Mouse (Mus musculus): ENCODE measurements around the gene Pla2g7. TPM values are rescaled to one million over a fixed set of nuclear protein-coding genes. Genes with fewer than 3 reads are reported as not detected.

Gene Pla2g7
- total RNA-seq (2014; fragmentation: Nextera tagmentation) (not detected in 2 replicates), total RNA-seq (2017) (not detected in 2 replicates), polyA plus RNA-seq (2012) (not detected in 2 replicates)

DNA sequence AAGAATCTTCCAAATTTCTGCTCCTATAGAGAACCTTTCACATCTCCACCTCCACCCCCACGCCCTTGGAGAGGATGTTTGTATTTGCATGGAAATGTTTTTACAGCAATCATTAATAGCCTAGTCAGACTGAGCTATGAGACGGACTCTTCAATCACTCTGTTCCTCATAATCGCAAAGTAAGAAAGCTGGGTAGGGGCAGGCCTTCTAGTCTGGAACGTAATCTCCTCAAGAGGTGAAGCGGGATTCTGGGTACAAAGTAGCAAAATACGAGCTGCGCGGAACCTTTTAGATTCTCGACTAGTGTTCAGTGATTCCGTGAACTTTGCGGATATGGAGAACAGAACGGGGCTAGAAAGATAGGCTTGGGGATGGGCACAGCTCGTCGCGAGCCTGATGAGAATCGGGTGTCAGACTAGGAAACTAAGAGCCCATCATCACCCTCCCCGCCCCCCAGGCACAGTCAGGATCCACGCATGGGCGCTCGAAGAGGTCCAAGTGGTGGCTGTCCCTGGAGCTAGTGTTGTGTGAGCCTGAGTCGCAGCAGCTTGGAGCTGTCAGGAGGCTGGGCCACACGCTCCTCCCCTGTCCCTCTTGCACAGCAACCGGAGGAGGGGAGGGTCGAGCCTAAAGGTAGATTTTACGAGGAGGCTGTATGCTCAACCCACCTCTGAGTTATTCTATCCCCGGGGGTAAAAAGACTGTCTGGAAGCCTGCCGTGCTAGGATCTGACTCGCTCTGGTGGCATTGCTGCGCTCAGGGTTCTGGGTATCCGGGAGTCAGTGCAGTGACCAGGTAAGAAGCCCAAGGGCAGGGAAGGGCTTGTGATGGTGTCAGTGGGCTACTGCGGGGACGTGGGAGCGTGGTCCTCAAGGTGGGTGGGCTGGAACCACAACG lies at the start of gene Pla2g7:
Gene Pla2g7 (plus strand): TSS at position 107 of the 897 bp plus-strand sequence.
- no peak for ATAC-seq (ENCODE audit: extremely low read depth, insufficient number of reproducible peaks, low FRiP score, poor library complexity, severe bottlenecking)
- H3K4me3 ChIP-seq (ENCODE audit: low read depth, low read length) = no peak within 1 kb of the TSS; the same call in 1 of the 2 replicates

DNA sequence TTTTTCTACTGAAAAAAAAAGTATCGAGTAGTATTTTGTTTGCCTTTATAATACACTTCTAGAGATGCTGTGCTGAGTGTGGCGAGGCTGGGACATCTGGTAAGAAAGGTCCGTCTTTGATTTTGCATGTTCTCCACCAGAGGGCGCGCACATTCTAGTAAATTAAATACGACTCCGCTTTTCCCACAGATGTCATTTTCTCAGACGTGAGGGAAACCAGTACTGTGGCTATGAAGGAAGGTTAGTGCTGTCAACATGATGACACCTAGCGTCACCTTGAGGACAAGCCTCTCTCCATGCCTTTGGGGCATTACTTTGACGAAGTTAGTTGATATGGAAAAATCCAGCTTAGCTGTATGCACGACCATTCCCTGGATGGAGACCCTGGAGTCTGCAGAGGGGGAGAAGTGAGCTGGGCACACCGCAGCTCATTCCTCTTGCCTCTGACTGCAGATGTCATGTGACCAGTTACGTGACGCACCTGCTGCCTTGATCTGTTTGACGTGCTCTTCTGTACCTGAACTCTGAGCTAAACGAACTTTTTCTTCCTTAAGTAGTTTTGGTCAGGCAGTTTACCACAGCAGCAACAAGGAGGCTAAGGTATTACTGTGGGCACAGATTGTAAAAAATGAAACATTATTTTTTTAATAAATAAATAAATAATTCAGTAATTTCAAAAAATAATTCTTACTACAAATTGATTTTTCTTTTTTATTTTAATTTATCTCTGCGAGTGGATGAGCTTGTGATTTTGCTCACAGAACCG lies 49.1 kb upstream of the Pla2g7 start:
- Histone ChIP-seq H3K4me3 (ENCODE audit: low read depth, low read length) (no peak overlapping the region), H3K9me3 (replicated peaks) (peaks cover 33% of the 10 kb centered on the region), H3K36me3 (replicated peaks) (no peaks in the 10 kb centered on the region), H3K27me3 (ENCODE audit: insufficient read depth, low read length) (no peaks in the 10 kb centered on the region), H3K4me1 (ENCODE audit: insufficient read depth, low read depth, low read length) (no peaks in the 10 kb centered on the region)
- DNase-seq (ENCODE audit: low spot score) = no peak
- ATAC-seq (ENCODE audit: extremely low read depth, insufficient number of reproducible peaks, low FRiP score, poor library complexity, severe bottlenecking) = no peak
- no peak for TF ChIP-seq GATA1 (IDR thresholded peaks at IDR 0.05; ENCODE audit: borderline replicate concordance, low read length)
- TF ChIP-seq POLR2AphosphoS5 (IDR thresholded peaks at IDR 0.05; ENCODE audit: insufficient replicate concordance, low read depth, low read length) = no peak
- no peak for TF ChIP-seq GATA2 (IDR thresholded peaks at IDR 0.05; ENCODE audit: borderline replicate concordance, low read depth, low read length)
- no peak for TF ChIP-seq TAL1 (conservative IDR thresholded peaks at IDR 0.05; ENCODE audit: low read depth, low read length)
- no peak for TF ChIP-seq CTCF (IDR thresholded peaks at IDR 0.05; ENCODE audit: low read depth, low read length)

More for the DNA sequence above, at the start of gene Pla2g7:
- Histone ChIP-seq H3K9me3 (replicated peaks) (peaks cover 41% of the 10 kb centered on the region), H3K27me3 (ENCODE audit: insufficient read depth, low read length) (no peaks in the 10 kb centered on the region), H3K36me3 (replicated peaks) (no peaks in the 10 kb centered on the region), H3K4me1 (ENCODE audit: insufficient read depth, low read depth, low read length) (no peaks in the 10 kb centered on the region)
- no peak for TF ChIP-seq POLR2AphosphoS5 (IDR thresholded peaks at IDR 0.05; ENCODE audit: insufficient replicate concordance, low read depth, low read length)
- TF ChIP-seq TAL1 (conservative IDR thresholded peaks at IDR 0.05; ENCODE audit: low read depth, low read length) = no peak
- no peak for TF ChIP-seq GATA1 (IDR thresholded peaks at IDR 0.05; ENCODE audit: borderline replicate concordance, low read length)
- TF ChIP-seq GATA2 (IDR thresholded peaks at IDR 0.05; ENCODE audit: borderline replicate concordance, low read depth, low read length) = no peak
- TF ChIP-seq CTCF (IDR thresholded peaks at IDR 0.05; ENCODE audit: low read depth, low read length) = no peak
- DNase-seq (ENCODE audit: low spot score) = no peak

- no peak for TF ChIP-seq POLR2AphosphoS5 (IDR thresholded peaks at IDR 0.05; ENCODE audit: insufficient replicate concordance, low read depth, low read length)
- TF ChIP-seq CTCF (IDR thresholded peaks at IDR 0.05; ENCODE audit: low read depth, low read length) = no peak
- Histone ChIP-seq H3K9me3 (replicated peaks) (peaks cover 27% of the 10 kb centered on the region), H3K4me1 (ENCODE audit: insufficient read depth, low read depth, low read length) (no peaks in the 10 kb centered on the region), H3K4me3 (ENCODE audit: low read depth, low read length) (no peak overlapping the region), H3K36me3 (replicated peaks) (no peaks in the 10 kb centered on the region), H3K27me3 (ENCODE audit: insufficient read depth, low read length) (no peaks in the 10 kb centered on the region)
- no peak for DNase-seq (ENCODE audit: low spot score)
- ATAC-seq (ENCODE audit: extremely low read depth, insufficient number of reproducible peaks, low FRiP score, poor library complexity, severe bottlenecking) = no peak
Measured at GRCm38 (mm10) chr17:43520166-43520565, 47.7 kb upstream of the Pla2g7 start.

DNA sequence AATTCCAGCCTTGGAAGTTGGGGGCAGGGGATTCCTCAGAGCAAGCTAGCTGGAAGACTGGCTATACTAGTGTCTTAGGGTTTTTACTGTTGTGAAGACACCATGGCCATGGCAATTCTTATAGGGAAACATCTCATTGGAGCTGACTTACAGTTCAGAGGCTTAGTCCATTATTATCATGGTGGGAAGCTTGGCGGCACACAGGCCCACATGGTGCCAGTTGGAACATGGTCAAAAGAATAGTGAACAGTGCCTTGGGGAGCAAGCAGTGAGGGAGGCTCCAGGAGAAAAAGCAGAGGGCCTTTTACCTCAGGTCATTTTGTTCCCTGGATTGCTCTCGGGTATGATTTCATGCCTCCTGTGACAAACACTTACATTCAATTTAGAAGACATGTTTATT lies 37.4 kb upstream of the Pla2g7 start:
- DNase-seq (ENCODE audit: low spot score) = no peak
- TF ChIP-seq CTCF (IDR thresholded peaks at IDR 0.05; ENCODE audit: low read depth, low read length) = no peak
- TF ChIP-seq GATA1 (IDR thresholded peaks at IDR 0.05; ENCODE audit: borderline replicate concordance, low read length) = no peak
- TF ChIP-seq TAL1 (conservative IDR thresholded peaks at IDR 0.05; ENCODE audit: low read depth, low read length) = no peak
- no peak for TF ChIP-seq GATA2 (IDR thresholded peaks at IDR 0.05; ENCODE audit: borderline replicate concordance, low read depth, low read length)
- no peak for TF ChIP-seq POLR2AphosphoS5 (IDR thresholded peaks at IDR 0.05; ENCODE audit: insufficient replicate concordance, low read depth, low read length)
- Histone ChIP-seq H3K4me3 (ENCODE audit: low read depth, low read length) (no peak overlapping the region), H3K36me3 (replicated peaks) (no peaks in the 10 kb centered on the region), H3K9me3 (replicated peaks) (peaks cover 34% of the 10 kb centered on the region), H3K4me1 (ENCODE audit: insufficient read depth, low read depth, low read length) (no peaks in the 10 kb centered on the region), H3K27me3 (ENCODE audit: insufficient read depth, low read length) (no peaks in the 10 kb centered on the region)
- no peak for ATAC-seq (ENCODE audit: extremely low read depth, insufficient number of reproducible peaks, low FRiP score, poor library complexity, severe bottlenecking)

DNA sequence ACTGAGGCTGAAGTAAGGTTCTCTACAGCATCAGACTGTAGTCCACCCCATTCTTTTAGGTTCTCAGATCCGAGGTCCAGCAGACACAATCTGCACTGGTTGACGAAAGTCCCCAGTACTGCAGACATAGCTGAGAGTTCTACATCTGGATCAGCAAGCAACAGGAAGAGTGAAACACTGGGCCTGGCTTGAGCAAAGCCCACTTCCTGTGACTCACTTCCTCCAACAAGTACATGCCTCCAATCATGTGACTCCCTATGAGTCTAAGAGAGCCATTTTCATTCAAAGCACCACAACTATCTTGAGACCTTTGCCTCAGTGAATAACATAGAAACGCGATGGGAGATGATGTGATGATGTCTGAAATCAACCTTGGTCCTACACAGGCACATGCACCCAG lies 36.7 kb upstream of the Pla2g7 start:
- Histone ChIP-seq H3K4me3 (ENCODE audit: low read depth, low read length) (no peak overlapping the region), H3K27me3 (ENCODE audit: insufficient read depth, low read length) (no peaks in the 10 kb centered on the region), H3K36me3 (replicated peaks) (no peaks in the 10 kb centered on the region), H3K4me1 (ENCODE audit: insufficient read depth, low read depth, low read length) (no peaks in the 10 kb centered on the region), H3K9me3 (replicated peaks) (peaks cover 40% of the 10 kb centered on the region)
- DNase-seq (ENCODE audit: low spot score) = no peak
- no peak for TF ChIP-seq GATA2 (IDR thresholded peaks at IDR 0.05; ENCODE audit: borderline replicate concordance, low read depth, low read length)
- TF ChIP-seq CTCF (IDR thresholded peaks at IDR 0.05; ENCODE audit: low read depth, low read length) = no peak
- no peak for TF ChIP-seq GATA1 (IDR thresholded peaks at IDR 0.05; ENCODE audit: borderline replicate concordance, low read length)
- no peak for TF ChIP-seq POLR2AphosphoS5 (IDR thresholded peaks at IDR 0.05; ENCODE audit: insufficient replicate concordance, low read depth, low read length)
- TF ChIP-seq TAL1 (conservative IDR thresholded peaks at IDR 0.05; ENCODE audit: low read depth, low read length) = no peak
- no peak for ATAC-seq (ENCODE audit: extremely low read depth, insufficient number of reproducible peaks, low FRiP score, poor library complexity, severe bottlenecking)
